Mouse (Mus musculus) embryo, embryonic 11.5 days (tissue): ENCODE results near the gene Traf3ip1.

Source experiments
- DNase-seq: peaks from one replicate; pipeline ENCODE4 v3.0.0-alpha.2; 2012; ENCODE audit warnings: low read depth, low spot score

Traf3ip1 gene

GRCm38 (mm10) chr1:91533961-91534723 lies 39.7 kb downstream of the Traf3ip1 start:
- DNase-seq = no peak

DNA sequence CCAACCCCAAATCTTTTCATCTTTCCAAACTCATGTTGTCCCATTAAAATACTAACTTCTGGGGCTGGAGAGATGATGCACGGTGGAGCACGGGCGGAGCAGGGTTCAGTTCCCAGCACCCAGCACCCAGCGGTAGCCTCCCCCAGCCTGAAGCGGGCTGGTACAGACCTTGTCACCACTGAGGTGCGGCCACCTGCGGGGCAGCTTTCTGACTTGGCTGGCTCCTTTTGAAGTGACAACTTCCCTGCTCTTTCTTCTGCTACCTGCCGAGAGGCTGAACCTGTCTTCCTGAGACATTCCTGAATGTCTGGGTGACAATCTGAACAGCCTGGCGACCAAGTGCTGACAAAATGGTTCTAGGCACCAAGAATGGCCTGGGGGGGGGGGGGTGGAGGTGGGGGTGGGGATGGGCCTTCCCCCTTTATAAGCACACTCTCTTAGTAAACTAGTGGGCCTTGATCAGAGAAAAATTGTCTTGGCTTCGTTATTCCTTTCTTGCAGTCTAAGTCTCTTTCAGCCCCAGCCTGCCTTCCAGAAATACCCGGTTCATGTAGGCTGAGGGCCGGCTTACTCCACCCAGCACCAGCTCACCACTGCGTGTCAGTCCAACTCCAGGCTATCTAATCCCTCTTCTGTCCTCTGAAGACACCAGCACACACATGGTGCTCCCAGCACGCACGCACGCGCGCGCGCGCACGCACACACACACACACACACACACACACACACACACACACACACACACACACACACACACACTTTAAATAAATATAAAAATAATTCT lies 43.5 kb downstream of the Traf3ip1 start:
- DNase-seq = no peak

- DNase-seq = no peak
Measured at GRCm38 (mm10) chr1:91538570-91538929, 44.1 kb downstream of the Traf3ip1 start.

DNA sequence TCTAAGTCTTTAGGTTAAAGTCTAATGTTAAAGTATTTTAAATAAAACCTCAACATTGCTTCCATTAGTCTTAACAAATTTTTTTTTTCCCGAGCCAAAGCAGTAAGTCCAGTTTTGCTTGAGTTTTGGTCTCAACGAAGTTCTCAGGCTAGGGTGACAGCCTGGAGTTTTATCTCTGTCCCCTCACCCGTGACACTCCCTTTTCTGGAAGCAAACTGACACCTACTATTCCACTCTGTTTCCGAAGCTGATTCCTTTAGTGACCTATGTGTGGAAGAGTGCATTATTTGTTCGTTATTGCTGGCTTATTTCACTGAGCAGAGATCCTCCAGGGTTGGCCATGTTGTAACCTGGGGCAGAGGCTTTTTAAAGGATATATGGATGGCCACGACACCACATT lies 44.8 kb downstream of the Traf3ip1 start:
- no peak for DNase-seq

DNA sequence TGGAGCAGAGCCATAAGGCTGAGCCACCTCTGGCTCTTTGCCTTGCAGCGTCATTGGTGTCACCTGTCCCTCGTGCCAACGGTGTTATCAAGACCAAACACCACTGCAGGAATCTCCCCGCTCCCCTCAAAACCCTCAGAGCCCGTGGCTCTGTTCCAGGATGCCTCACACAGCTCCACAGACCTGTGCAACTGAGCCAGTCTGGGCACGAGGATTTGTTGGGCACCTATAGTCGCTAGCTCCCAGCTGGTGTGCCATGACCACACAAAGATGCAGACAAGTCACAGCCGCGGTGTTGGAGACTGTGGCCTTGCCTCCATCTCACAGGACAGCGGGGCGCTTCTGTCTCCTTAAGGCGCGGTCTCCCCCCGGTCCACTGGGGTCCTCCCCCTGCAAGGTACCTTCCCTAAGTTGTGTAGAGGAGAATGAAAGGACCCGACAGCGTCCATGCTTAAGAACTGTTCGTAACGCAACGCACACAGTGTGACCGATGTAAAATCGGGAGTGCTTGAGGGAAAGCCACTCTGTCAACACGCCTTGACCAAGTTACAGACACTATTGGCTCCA lies 45.3 kb downstream of the Traf3ip1 start:
- DNase-seq = no peak

GRCm38 (mm10) chr1:91540271-91540826 lies 45.9 kb downstream of the Traf3ip1 start, which contains the start of gene Asb1:
Gene Asb1, plus strand, starts transcription at chr1:91540544.
- DNase-seq = peak; percentile 96

DNA sequence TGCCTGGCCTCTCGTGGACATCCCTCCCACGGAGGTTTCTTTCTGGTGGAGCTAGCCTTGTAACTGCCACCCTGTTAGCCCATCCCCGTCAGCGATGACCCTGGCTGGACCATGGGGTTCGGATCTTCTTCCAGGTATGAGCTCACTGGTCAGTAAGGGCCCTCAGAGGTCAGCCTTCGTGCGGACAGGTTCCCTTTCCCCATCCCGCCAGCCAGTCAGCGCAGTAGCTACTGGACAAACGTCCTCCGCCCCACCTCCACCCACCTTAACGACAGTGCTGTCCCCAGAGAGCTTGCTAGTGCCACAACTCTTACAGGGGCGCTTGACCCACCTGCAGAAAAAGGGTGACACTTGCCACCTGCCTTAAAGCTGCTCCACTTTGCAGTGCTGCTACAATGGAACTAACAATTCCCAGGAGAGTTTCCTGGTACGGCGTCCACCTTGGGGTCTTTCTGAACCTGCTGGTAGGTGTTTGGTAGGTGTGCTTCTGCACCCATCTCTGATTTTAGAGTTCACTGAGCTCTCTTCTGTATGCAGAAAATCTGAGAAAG lies 46.7 kb downstream of the Traf3ip1 start:
- DNase-seq = no peak

GRCm38 (mm10) chr1:91543974-91544373 lies 49.5 kb downstream of the Traf3ip1 start:
- no peak for DNase-seq

GRCm38 (mm10) chr1:91545226-91545625 lies 50.8 kb downstream of the Traf3ip1 start:
- DNase-seq = no peak

DNA sequence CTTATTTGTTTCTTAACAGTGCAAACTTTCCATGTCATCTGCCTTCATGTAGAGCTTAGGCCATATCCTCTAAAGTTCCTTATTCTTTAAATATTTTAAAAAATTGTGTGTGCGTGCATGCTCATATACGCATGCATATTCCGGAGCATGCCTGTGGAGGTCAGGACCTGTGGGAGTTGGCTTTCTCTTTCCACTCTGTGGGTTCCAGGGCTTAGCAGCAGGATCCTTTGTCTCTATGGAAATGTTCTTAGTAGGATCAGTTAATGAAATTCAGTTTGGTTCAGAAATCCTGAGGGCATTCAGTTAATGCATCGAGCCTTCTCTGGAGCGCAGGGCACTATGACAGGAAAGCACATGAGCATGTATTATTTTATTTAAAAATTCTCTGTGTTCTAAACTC lies 53.1 kb downstream of the Traf3ip1 start:
- no peak for DNase-seq

DNA sequence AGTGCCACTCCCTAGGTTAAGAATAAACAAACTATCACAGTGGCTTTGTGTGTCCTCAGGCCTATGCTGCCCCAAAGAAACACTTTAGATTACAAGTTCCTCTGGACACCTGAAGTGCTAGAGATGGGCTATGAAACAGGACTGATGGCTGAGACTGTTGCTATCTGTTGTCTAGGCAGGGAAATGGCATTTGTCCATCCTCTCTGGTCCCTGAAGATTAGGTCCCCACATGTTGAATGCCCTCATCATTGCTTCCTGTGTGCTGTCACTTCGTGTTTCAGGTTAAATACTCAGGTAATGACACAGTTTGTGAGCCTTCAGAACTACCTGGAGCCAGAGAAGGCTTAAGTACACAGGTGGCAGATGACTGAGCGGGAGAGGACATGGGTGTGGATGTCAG lies 54.6 kb downstream of the Traf3ip1 start:
- DNase-seq = no peak

- no peak for DNase-seq
Measured at GRCm38 (mm10) chr1:91557099-91557498, 62.7 kb downstream of the Traf3ip1 start.

DNA sequence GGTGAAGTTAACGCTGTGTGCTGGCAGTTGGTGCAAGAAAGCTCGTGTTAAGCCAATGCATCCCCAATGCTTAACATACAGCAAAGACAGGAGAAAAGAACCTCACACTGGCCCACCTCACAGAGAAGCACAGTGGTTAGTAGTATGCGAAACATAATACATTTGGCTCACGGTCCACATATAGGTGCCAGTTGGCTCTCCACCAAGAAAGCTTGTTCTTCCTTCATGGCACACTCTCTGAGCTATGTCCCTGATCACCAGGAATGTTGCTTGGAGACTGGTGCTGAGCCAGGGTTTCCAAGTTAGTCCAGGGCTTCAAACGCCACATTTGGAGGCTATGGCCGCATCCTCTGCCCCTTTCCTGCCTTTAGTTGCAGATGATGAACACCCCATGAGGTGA lies 66.8 kb downstream of the Traf3ip1 start:
- no peak for DNase-seq

- no peak for DNase-seq
Measured at GRCm38 (mm10) chr1:91562977-91563590, 68.6 kb downstream of the Traf3ip1 start.

- DNase-seq = no peak
Measured at GRCm38 (mm10) chr1:91564004-91564403, 69.6 kb downstream of the Traf3ip1 start.

GRCm38 (mm10) chr1:91564598-91564997 lies 70.2 kb downstream of the Traf3ip1 start:
- DNase-seq = no peak

DNA sequence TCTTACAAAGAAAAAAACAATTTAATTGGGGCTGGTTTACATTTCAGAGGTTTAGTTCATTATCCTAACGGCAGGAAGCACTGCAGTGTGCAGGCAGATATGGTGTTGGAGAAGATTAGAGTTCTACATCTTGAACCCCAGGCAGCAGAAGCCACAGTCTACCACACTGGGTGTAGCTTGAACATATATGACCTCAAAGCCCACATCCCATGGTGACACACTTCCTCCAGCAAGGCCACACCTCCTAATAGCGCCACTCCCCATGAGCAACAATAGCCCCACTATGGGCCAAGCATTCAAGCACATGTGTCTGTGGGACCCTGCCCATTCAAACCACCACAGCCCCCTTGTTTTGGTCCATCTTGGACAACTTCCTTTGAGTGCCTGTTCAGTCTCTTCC lies 72.8 kb downstream of the Traf3ip1 start:
- no peak for DNase-seq

DNA sequence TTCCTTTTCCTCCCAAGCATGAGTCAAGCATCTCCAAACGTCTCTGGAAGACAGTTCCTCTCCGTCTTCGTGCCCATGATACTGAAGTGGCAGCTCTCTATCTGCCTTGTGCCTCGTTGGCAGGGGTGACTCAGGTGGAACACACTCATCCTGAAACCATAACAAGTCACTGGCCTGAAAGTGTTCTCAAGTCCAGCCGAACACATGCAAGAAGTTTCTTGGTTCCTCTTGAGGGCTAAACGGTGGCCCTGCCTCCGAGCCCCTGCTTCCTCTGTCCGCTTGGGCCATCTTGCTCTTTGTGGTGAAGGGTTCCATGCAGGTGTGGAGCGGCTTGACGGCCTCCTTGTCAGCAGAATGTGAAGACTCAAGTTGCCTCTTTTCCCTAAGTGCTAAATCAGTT lies 78.0 kb downstream of the Traf3ip1 start:
- no peak for DNase-seq

GRCm38 (mm10) chr1:91574208-91574607 lies 79.8 kb downstream of the Traf3ip1 start:
- DNase-seq = peak; percentile 17

DNA sequence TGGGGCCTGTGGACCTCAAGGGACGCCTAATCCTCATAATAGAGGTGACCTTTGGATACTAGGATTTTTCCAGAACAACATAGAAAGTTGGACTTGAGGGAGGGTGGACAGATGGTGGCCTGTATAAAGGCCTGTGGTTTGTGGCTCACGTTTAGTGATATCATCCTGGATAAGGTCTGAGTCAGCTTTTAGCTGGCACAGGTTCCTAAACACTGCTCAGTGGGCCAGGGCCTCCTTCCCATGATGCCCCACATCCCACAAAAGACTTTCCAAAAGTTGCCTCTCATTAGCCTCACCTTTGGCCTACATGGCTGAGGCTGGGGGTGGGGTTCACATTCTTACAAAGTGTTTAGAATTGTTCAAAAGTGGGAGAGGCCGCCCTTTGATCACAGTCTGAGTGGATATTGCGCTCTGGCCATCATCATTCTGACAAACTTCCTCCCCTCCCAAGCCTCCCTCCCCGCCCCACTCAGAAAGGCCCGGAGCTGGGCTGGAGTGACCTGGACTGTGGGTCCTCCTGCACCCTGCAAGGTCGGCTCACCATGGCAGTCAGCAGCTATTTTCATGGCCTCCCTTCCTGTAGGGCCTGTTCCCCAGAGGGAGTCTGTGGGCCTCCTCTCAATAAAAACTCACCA lies 83.6 kb downstream of the Traf3ip1 start:
- no peak for DNase-seq
